9 mouse cellular contexts compared by ENCODE assay signal in genomic region chr2:164389499-164389898, GRCm38 (mm10). TPM values are rescaled to one million over a fixed set of nuclear protein-coding genes. Genes with fewer than 3 reads are reported as not detected.
DNase-seq lines count a peak whose midpoint lies in the region; ATAC-seq lines count a peak whose summit lies in the region.
"Had no signal": no experiment of that assay in that cellular context is flagged by ENCODE, and none has a peak within 500 bp of the region (broad histone marks: within the 10 kb centered on the region; RNA-seq: fewer than 3 reads in every experiment).

No protein-coding gene starts in this region.

- peaks cover 25% of the 10 kb centered on the region for H3K4me1 ChIP-seq in hindbrain, embryonic 15.5 days (replicated peaks)

- WGBS in hindbrain, embryonic 15.5 days = 0% methylated on average over 30 of the region's 30 CpGs

- peak overlapping the region; percentile 45 for H3K9ac ChIP-seq in hindbrain, embryonic 15.5 days

- no peaks in the 10 kb centered on the region for H3K9me3 ChIP-seq in hindbrain, embryonic 15.5 days

- H3K27me3 ChIP-seq in hindbrain, embryonic 15.5 days = peaks cover 15% of the 10 kb centered on the region; the same call in 1 of the 2 replicates

- peak; percentile 65; the same call in 1 of the 2 replicates for ATAC-seq in hindbrain, embryonic 15.5 days (ENCODE audit: low FRiP score, low read depth)

- peak; percentile 81 for DNase-seq in R1 (ENCODE audit: low read depth, low spot score)
- DNase-seq in cerebellum, postnatal 4 days (ENCODE audit: low spot score in 2 of 2) = peak; percentile 93 to 96
- DNase-seq in gastrocnemius, adult 18-20 months (ENCODE audit: low spot score) = peak; percentile 67
- DNase-seq in left cerebral cortex, adult 11 months (ENCODE audit: low spot score) = peak; percentile 78
- peak; percentile 88 for DNase-seq in lung, postnatal 36 days
- peak; percentile 91 for DNase-seq in retina, embryonic 14.5 days (ENCODE audit: low spot score)
- peak; percentile 72 to 78 for DNase-seq in thymus, postnatal 36 days

- peak overlapping the region; percentile 76 for H3K4me2 ChIP-seq in hindbrain, embryonic 15.5 days

- peak overlapping the region; percentile 58 for H3K4me3 ChIP-seq in hindbrain, embryonic 15.5 days

- H3K36me3 ChIP-seq in hindbrain, embryonic 15.5 days = no peaks in the 10 kb centered on the region

- peak overlapping the region; percentile 69 for H3K27ac ChIP-seq in hindbrain, embryonic 15.5 days (replicated peaks)

RNA-seq across cellular contexts. Expression of gene Slpi, which starts 0.6 kb away (rescaled TPM):
- total RNA-seq in gastrocnemius, adult 18-20 months (2021) = under 1 TPM in 1 of 2 experiments, not detected in 1; 0.73 TPM
- 0.25 and 0.65 TPM in 2 replicates for polyA plus RNA-seq in hindbrain, embryonic 15.5 days (2015; fragmentation: Nextera tagmentation; extraction: Ambion mirVana)

RNA-seq across cellular contexts. Expression of gene Rbpjl, which starts 13.4 kb away (rescaled TPM):
- total RNA-seq in gastrocnemius, adult 18-20 months (2021) = not detected
- 0.08 and 0.10 TPM in 2 replicates for polyA plus RNA-seq in hindbrain, embryonic 15.5 days (2015; fragmentation: Nextera tagmentation; extraction: Ambion mirVana)
- polyA plus RNA-seq: large intestine, adult 2 months had no signal

RNA-seq across cellular contexts. Expression of gene Matn4, which starts 15.5 kb away (rescaled TPM):
- total RNA-seq in gastrocnemius, adult 18-20 months (2021) = under 1 TPM; 0.59 to 0.78 TPM
- polyA plus RNA-seq in hindbrain, embryonic 15.5 days (2015; fragmentation: Nextera tagmentation; extraction: Ambion mirVana) = 3.9 and 5.1 TPM in 2 replicates

RNA-seq across cellular contexts. Expression of gene Sdc4, which starts 54.2 kb away (rescaled TPM):
- total RNA-seq in gastrocnemius, adult 18-20 months (2021) = 10 to 100 TPM; 62.6 to 77.3 TPM
- polyA plus RNA-seq in hindbrain, embryonic 15.5 days (2015; fragmentation: Nextera tagmentation; extraction: Ambion mirVana) = 9.4 and 10.4 TPM in 2 replicates

RNA-seq across cellular contexts. Expression of gene Svs5, which starts 57.0 kb away (rescaled TPM):
- not detected for total RNA-seq in gastrocnemius, adult 18-20 months (2021)
- not detected in 2 replicates for polyA plus RNA-seq in hindbrain, embryonic 15.5 days (2015; fragmentation: Nextera tagmentation; extraction: Ambion mirVana)
- polyA plus RNA-seq: large intestine, adult 2 months had no signal

Comparison
In these comparisons a context has a peak if more than half of its experiments do, and no peak if none do; other contexts are left out.
1. Peak in every context shown above with its lines: DNase-seq, ATAC-seq, H3K4me3 ChIP-seq and H3K27ac ChIP-seq.